Mouse (Mus musculus): Measurements from ENCODE around the gene Otx2.

Otx2 gene

GRCm38 (mm10) chr14:48668761-48669303 is 4.8 kb downstream of the Otx2 start:
- no peak for DNase-seq (ENCODE audit: low read depth)

- no peak for DNase-seq (ENCODE audit: low read depth)
Measured at GRCm38 (mm10) chr14:48668051-48668481, 5.6 kb downstream of the Otx2 start.

- no peak for DNase-seq (ENCODE audit: low read depth)
Measured at GRCm38 (mm10) chr14:48667396-48667795, 6.2 kb downstream of the Otx2 start.

GRCm38 (mm10) chr14:48666771-48667170 is 6.8 kb downstream of the Otx2 start:
- no peak for DNase-seq (ENCODE audit: low read depth)

- DNase-seq (ENCODE audit: low read depth): no peak
Measured at GRCm38 (mm10) chr14:48665816-48666661, 7.6 kb downstream of the Otx2 start.

GRCm38 (mm10) chr14:48664841-48665815 is 8.5 kb downstream of the Otx2 start:
- no peak for DNase-seq (ENCODE audit: low read depth)

- DNase-seq (ENCODE audit: low read depth): no peak
Measured at GRCm38 (mm10) chr14:48664001-48664810, 9.4 kb downstream of the Otx2 start.

- DNase-seq (ENCODE audit: low read depth): no peak
Measured at GRCm38 (mm10) chr14:48663531-48663930, 10.1 kb downstream of the Otx2 start.

- no peak for DNase-seq (ENCODE audit: low read depth)
Measured at GRCm38 (mm10) chr14:48662568-48663236, 10.9 kb downstream of the Otx2 start.

GRCm38 (mm10) chr14:48661646-48662567 is 11.7 kb downstream of the Otx2 start:
- DNase-seq (ENCODE audit: low read depth): no peak

GRCm38 (mm10) chr14:48661151-48661550 is 12.5 kb downstream of the Otx2 start:
- DNase-seq (ENCODE audit: low read depth): no peak

GRCm38 (mm10) chr14:48660593-48660992 is 13.0 kb downstream of the Otx2 start:
- no peak for DNase-seq (ENCODE audit: low read depth)

- no peak for DNase-seq (ENCODE audit: low read depth)
Measured at GRCm38 (mm10) chr14:48659661-48660060, 14.0 kb downstream of the Otx2 start.

- no peak for DNase-seq (ENCODE audit: low read depth)
Measured at GRCm38 (mm10) chr14:48657241-48657640, 16.4 kb downstream of the Otx2 start.

- DNase-seq (ENCODE audit: low read depth): no peak
Measured at GRCm38 (mm10) chr14:48656711-48657110, 16.9 kb downstream of the Otx2 start.

GRCm38 (mm10) chr14:48655792-48656550 is 17.6 kb downstream of the Otx2 start:
- no peak for DNase-seq (ENCODE audit: low read depth)

- no peak for DNase-seq (ENCODE audit: low read depth)
Measured at GRCm38 (mm10) chr14:48655073-48655791, 18.4 kb downstream of the Otx2 start.

GRCm38 (mm10) chr14:48654551-48655072 is 19.0 kb downstream of the Otx2 start:
- no peak for DNase-seq (ENCODE audit: low read depth)

Data from c-Kit-positive CD71-negative TER-119-negative erythroid progenitor cells, embryonic 14.5 days (primary cell).